Mouse (Mus musculus) embryo, embryonic 11 days (tissue): ENCODE measurements at regions not wholly inside any gene's neighbourhood (a gene's known extent, or its start where the extent isn't known, plus 50 kb on each side); places are given as distances from the start of the nearest gene placed in this dataset.

ENCODE experiments used
- DNase-seq: peaks from one replicate; pipeline ENCODE4 v3.0.0-alpha.2; 2015

DNA sequence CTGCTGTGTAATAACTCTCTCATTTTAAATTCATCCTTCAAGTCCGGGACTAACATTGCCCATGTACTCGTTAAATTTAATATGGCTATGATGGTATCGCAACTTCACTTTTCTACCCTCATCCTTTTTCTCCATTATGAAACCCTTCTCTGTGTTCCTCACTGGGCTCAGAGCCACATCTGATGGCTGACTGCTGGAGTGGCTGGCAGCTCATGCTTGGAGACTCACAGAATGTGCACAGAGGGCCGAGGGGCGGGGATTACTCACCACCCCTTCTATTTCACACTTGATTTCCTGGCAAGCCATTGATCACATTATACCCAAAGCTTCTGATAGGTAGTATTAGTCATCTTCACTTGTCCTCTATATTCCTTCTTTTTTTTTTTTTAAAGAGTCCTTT, 81.1 kb upstream of the Vwde start:
- DNase-seq, result no peak

- no peak for DNase-seq
These were observed 73.4 kb upstream of the Vwde start for GRCm38 (mm10) chr6:13298171-13298570.

GRCm38 (mm10) chr6:13297110-13297509, 72.3 kb upstream of the Vwde start:
- no peak for DNase-seq

DNA sequence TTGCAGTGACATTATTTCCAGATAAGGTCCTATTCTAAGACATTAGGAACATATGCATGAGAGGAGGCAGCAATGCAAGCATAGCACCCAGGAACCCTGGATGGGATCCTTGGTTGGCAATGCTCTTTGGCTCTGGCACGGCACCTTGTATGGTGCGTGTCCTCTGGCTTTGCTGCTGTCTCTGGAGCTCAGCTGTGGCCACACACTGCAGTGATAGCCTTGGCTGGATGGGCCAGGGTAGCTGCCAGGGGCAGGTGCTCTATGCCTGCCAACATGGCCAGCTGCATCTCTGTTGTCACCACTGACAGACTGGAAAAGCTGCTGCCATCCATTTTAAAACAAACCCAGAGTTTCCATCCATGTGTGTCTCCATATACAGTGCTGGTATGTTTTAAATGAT, 71.3 kb upstream of the Vwde start:
- no peak for DNase-seq

GRCm38 (mm10) chr6:13294393-13294792, 69.6 kb upstream of the Vwde start:
- DNase-seq, result no peak

- no peak for DNase-seq
These were observed 63.7 kb upstream of the Vwde start for GRCm38 (mm10) chr6:13288500-13288899.

DNA sequence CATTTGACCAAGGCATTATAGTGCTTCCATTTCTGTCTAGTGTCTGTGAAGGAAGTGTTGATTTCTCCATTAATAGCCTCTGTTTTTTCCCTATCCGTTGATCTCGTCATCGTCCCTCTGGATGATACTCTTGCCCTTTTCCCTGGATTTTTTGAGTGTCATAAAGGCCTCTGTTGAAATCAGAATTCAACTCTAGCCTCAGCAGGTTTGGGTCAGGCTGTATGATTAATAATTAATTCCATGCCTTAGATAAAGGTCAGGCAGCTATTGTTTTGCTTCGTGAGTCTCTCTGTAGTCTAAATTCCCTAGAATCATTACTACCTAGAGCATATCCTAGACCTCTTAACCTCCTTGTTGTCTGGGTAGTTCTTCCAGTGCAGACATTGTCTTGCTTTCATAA, 63.0 kb upstream of the Vwde start:
- DNase-seq, result no peak

GRCm38 (mm10) chr6:13286542-13287273, 61.9 kb upstream of the Vwde start:
- DNase-seq, result peak; percentile 19

GRCm38 (mm10) chr6:13280835-13281234, 56.1 kb upstream of the Vwde start:
- DNase-seq, result peak; percentile 88
